Mouse (Mus musculus) right cerebral cortex, postnatal 4 days (tissue): ENCODE results near the gene Sgsm1.

ENCODE experiments used
- DNase-seq: peaks from one replicate; pipeline ENCODE4 v3.0.0-alpha.2; 2022

The Sgsm1 gene

GRCm38 (mm10) chr5:113313998-113314397 is 3.4 kb upstream of the Sgsm1 start:
- DNase-seq = peak; percentile 95

DNA sequence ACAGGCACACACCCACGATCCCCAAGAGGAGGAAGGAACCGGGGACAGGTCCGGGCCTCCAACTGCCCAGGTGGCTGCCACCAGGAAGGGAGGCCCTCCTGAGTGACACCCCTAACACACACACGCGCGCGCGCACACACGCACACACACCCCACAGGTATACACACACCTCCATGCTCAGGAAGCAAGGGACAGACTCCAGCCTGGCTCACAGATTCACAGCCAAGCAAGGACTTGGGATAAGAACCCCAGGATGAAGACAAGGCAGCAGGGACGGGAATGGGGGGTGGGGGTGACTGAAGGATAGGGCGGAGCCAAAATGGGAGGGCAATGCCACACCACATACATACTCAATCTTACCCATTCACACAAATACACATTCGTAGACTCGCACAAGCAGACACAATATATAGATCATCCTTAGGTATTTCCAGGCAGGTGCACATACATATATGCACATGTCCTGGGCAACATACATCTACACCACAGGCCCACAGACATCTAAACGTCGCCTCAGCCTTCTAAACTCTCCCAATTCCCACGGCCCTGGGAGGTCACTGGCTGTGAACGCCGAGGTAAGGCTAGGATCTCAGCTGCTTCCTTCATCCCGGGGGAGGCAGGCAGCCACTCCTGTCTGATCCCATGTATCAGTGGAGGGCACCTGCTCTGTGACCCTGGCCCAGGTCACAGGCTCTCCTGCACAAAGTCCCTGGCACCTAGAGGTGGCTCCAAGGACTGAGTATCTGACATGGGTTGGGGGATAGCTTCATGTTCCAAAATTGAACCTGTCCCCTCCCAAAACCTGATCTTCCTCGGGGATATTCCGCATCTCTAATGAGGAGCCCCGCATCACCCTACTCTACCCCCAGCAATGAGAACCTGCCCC is 852 bp downstream of the Sgsm1 start:
- DNase-seq = no peak

GRCm38 (mm10) chr5:113306750-113307477 is 3.7 kb downstream of the Sgsm1 start:
- DNase-seq = peak; percentile 64

DNA sequence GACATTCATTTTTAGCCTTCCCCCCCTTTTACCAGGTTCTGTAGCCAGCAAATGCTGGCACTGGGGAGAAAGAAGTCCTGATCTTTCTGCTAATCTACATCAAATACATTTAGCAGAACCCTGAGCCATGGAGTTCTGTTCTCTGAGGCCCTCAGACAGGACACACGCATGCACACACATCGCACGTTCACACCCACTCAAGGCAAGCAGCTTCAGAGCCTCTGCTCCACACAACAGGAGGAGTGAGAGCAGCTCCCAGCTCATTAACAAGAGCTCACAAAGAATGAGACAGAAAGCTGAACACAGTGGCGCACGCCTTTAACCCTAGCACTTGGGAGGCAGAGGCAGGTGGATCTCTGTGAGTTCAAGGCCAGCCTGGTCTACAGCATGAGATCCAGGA is 6.1 kb downstream of the Sgsm1 start:
- DNase-seq = no peak

GRCm38 (mm10) chr5:113301841-113302240 is 8.7 kb downstream of the Sgsm1 start:
- DNase-seq = no peak

DNA sequence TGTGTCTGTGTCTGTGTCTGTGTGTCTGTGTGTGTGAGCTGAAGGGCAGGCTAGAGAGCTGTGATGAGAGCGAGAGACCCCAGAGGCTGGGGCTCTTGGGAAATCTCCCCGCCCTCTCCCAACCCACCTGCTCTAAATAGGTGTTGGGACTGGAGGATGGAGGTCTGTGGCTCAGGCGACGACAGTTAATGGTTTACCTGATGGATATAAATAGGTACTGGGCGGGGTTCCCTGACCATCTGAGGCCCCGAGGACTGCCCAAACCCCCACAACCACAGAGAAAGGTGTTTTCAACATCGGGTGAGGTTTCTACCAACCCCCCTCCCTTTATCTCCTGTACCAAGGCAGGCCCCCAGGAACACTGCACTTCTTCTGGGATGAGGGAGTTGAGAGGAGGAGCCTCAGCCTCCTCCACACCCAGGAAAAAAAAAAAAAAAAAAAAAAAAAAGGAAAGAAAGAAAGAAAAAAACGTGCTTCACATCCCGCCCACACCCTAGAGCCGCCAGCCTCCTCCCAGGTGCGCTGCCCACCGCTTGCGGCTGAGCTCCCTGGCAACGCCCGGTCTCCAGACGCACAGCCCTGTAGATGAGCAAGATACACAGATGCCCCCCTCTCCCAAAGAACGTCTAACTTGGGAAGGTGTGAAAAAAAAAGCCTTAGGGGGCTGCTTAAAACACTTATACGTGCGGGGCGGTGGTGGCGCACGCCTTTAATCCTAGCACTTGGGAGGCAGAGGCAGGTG is 10.3 kb downstream of the Sgsm1 start:
- no peak for DNase-seq

DNA sequence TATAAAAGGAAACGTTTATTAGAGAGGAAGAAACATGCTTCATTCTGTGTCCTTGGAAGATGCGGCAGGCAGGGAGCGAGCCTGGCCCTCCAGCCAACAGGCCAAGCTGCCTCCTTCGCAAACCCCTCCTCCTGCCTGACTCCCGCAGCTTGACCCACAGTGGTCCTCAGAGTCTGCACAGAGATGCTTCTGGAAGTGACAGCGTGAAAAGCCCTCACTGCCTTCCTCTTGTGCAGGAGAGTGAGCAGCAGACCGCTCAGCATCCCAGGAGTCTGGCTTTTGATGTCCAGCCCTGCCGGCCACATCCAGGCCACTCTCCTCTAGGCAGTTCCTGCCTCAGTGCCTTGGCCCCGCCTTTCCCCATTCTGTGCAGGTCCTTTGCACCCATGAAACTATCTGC is 11.2 kb downstream of the Sgsm1 start:
- no peak for DNase-seq

- DNase-seq = no peak
Observed at GRCm38 (mm10) chr5:113298826-113299225, 11.8 kb downstream of the Sgsm1 start.

- DNase-seq = no peak
Observed at GRCm38 (mm10) chr5:113298040-113298439, 12.5 kb downstream of the Sgsm1 start.

DNA sequence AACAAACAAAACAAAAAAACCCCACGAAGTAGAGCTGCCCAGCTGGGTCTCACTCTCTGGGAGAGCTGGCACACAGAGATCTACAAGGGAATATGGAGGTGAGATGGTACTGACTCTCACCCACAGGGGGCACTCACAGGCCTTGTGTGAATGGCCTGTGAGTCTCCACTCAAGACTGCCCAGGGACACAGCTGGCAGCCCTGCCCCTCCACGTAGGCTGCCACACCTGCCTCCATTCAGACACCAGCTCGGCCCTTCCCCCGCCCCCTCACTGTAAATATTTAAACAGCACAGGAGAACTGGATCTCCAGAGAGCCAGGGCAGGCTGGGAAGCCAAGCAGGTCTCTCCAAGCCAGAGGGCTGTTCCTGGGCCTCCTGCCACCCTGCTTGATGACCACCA is 14.8 kb downstream of the Sgsm1 start:
- DNase-seq = no peak

DNA sequence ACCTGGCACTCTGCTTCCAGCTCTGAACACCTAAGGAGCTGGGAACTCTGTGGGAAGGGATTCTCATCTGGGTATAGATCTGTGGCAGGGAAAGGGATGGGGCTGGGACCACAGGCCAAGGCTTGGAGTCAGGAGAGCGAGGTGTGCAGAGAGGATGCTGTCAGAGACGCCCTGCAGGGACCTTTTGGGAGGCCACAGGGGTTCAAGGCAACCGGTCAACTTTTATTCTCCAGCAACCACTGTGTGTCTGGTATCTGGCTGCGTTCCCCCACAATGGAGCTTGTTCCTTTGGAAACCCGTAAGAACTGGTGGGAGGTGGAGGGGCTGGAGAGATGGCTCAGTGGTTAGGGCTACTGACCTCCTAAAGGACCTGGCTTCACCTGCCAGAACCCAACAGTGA is 16.0 kb downstream of the Sgsm1 start:
- no peak for DNase-seq

- DNase-seq = no peak
Observed at GRCm38 (mm10) chr5:113293446-113293845, 17.1 kb downstream of the Sgsm1 start.

DNA sequence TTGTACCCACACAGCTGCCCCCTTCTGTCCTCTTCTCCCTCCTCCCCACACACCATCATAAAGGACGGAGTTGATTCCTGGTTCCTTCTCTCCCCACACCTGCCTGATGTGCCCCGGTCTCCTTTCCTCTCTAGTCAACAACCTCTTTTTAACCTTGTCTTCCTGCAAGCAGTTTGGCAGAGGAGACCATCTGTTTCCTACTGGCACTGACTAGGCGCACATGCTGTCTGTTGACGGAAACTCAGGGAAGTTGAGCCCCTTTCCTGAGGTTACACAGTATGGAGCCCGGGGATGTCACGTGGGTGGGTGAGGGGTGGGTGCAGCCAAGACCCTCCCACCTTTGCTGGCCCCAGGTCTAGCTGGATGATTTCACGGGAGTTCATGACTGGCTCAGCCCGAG is 17.8 kb downstream of the Sgsm1 start:
- no peak for DNase-seq

- no peak for DNase-seq
Observed at GRCm38 (mm10) chr5:113292179-113292578, 18.4 kb downstream of the Sgsm1 start.

- DNase-seq = no peak
Observed at GRCm38 (mm10) chr5:113291125-113291524, 19.5 kb downstream of the Sgsm1 start.

- DNase-seq = no peak
Observed at GRCm38 (mm10) chr5:113290149-113290548, 20.4 kb downstream of the Sgsm1 start.

- DNase-seq = no peak
Observed at GRCm38 (mm10) chr5:113288490-113288889, 22.1 kb downstream of the Sgsm1 start.

GRCm38 (mm10) chr5:113287762-113288161 is 22.8 kb downstream of the Sgsm1 start:
- DNase-seq = no peak

- DNase-seq = peak; percentile 89
Observed at GRCm38 (mm10) chr5:113286591-113287520, 23.7 kb downstream of the Sgsm1 start.

- DNase-seq = no peak
Observed at GRCm38 (mm10) chr5:113286048-113286447, 24.5 kb downstream of the Sgsm1 start.

DNA sequence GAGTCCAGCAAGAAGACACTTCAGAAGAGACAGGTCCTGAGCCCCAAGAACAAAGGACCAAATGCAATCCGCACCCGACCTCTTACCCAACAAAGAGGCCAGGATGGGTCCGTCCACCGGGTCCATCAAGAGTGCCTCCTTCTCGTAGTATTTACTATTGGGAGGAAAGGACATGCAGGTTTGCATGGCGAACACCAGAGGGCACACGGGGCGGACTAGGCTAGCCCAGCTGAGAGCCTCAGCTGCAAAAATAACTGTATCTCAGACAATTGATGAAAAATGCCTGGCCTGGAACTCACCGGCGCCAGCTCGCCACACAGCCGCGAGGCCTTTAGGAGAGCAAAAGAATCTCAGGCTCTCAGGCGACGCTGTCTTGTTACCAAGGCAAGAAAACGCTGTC is 25.0 kb downstream of the Sgsm1 start:
- DNase-seq = no peak

- DNase-seq = no peak
Observed at GRCm38 (mm10) chr5:113283726-113284125, 26.9 kb downstream of the Sgsm1 start.
